Mouse (Mus musculus) liver, postnatal 0 days (tissue): ENCODE measurements at regions not wholly inside any gene's neighbourhood (a gene's known extent, or its start where the extent isn't known, plus 50 kb on each side); places are given as distances from the start of the nearest gene placed in this dataset.
A peak's percentile ranks its signal among the peaks of the same experiment; 100 is the strongest.

Source experiments
- ATAC-seq: fragments of 200-750 bp; cut with Nextera tagmentation; 2 replicates; pipeline ENCODE4 v1.8.0; 2017; ENCODE audit warnings: mild to moderate bottlenecking, moderate library complexity
- DNase-seq: peaks from one replicate; pipeline ENCODE4 v3.0.0-alpha.2; 2016
- H3K27ac ChIP-seq: fragments of 300-500 bp; sonication (generic); 2 replicates; pipeline ENCODE4 v1.5.1; 2014; ENCODE audit warnings: antibody characterized with exemption, moderate library complexity, mild to moderate bottlenecking, low read depth
- H3K27me3 ChIP-seq: fragments of 300-500 bp; sonication (generic); 2 replicates; pipeline ENCODE4 v1.6.1; 2014; ENCODE audit warnings: low read length, control low read depth, mixed read lengths; ENCODE audit not compliant: insufficient read depth
- H3K36me3 ChIP-seq: fragments of 300-500 bp; sonication (generic); replicated peaks from 2 replicates; pipeline ENCODE4 v1.6.1; 2014; ENCODE audit warnings: mild to moderate bottlenecking, control low read depth, low read length, moderate library complexity, mixed read lengths; ENCODE audit not compliant: insufficient read depth
- H3K4me1 ChIP-seq: fragments of 300-500 bp; sonication (generic); 2 replicates; pipeline ENCODE4 v1.6.1; 2014; ENCODE audit warnings: antibody characterized with exemption, mild to moderate bottlenecking, control low read depth; ENCODE audit not compliant: insufficient read depth
- H3K4me2 ChIP-seq: fragments of 300-500 bp; sonication (generic); 2 replicates; pipeline ENCODE4 v1.6.1; 2014; ENCODE audit warnings: low read depth, mild to moderate bottlenecking, low read length, moderate library complexity, mixed read lengths
- H3K4me3 ChIP-seq: fragments of 300-500 bp; sonication (generic); 2 replicates; pipeline ENCODE4 v1.5.1; 2014; ENCODE audit warnings: low read depth, low read length
- H3K9ac ChIP-seq: fragments of 300-500 bp; sonication (generic); replicated peaks from 2 replicates; pipeline ENCODE4 v1.6.1; 2014; ENCODE audit warnings: mild to moderate bottlenecking, moderate library complexity
- H3K9me3 ChIP-seq: fragments of 300-500 bp; sonication (generic); 2 replicates; pipeline ENCODE4 v1.6.1; 2016; ENCODE audit warnings: mild to moderate bottlenecking, control low read depth, low read length, mixed read lengths
- CTCF ChIP-seq: sonication (generic); IDR thresholded peaks from 2 replicates; pipeline ENCODE4 v1.5.1; 2016; ENCODE audit warnings: antibody characterized with exemption, low read depth
- EP300 ChIP-seq: IDR thresholded peaks from 2 replicates; pipeline ENCODE4 v1.6.1; 2016; ENCODE audit warnings: antibody characterized with exemption, low read depth, mild to moderate bottlenecking
- WGBS: fragments of 180-500 bp; shearing (Covaris S2); extraction: QIAGEN DNeasy Blood & Tissue Kit; methylation state at CpG from one replicate; pipeline ENCODE4 v1.1.7; 2014; ENCODE audit not compliant: insufficient replicate concordance; 5-methylcytosine and 5-hydroxymethylcytosine counted together

DNA sequence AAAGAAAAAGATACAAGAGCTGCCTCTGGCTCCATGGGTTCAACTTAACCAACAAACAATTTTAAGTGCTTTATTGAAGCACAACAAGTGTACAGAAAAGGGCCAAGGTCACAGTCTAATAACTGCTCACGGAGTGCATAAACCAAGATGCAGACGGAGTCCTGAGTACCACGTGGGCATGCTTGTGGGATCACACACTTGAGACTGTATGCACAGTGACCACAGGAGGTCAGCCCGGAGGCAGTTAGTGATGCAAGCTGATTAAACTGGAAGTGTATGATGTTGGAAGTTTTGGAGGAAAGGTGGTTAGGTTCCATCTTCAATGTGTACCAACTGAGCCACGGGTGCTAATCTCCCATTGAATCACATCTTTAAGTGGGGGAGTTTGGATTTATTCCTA is 146.9 kb downstream of the Gm815 start:
- WGBS: 67% methylated on average over 5 of the region's 5 CpGs

DNA sequence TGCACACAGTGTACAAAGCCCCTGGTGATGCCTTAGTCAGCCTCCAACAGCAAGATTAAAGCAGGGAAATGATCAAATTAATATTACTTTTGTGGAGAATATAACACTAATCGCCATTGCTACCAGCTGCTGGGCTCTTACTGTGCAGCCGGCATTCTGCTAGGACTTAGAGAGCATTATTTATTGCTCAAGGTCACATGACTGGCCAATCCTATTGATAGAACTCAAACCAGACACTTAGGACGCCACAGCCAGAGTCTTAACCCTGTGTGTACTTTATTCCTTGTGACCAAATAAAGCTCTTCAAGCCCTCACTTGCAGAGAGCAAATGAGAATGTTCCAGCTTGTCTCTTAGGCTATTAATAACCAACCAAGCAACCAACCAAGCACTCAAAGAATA is 152.6 kb downstream of the Gm815 start:
- TF ChIP-seq EP300 (no peak), CTCF (no peak)
- Histone ChIP-seq H3K4me1 (no peaks in the 10 kb centered on the region), H3K4me3 (no peak overlapping the region), H3K9me3 (no peaks in the 10 kb centered on the region), H3K9ac (no peak overlapping the region), H3K36me3 (no peaks in the 10 kb centered on the region), H3K27ac (no peak overlapping the region), H3K27me3 (no peaks in the 10 kb centered on the region), H3K4me2 (no peak overlapping the region)
- 47% methylated on average over 3 of the region's 3 CpGs for WGBS
- no peak for DNase-seq
- no peak for ATAC-seq

More for the DNA sequence above, 146.9 kb downstream of the Gm815 start:
- DNase-seq (no peak), ATAC-seq (no peak)
- Histone ChIP-seq H3K9me3 (no peaks in the 10 kb centered on the region), H3K4me3 (no peak overlapping the region), H3K9ac (no peak overlapping the region), H3K27ac (no peak overlapping the region), H3K4me1 (no peaks in the 10 kb centered on the region), H3K4me2 (no peak overlapping the region), H3K36me3 (no peaks in the 10 kb centered on the region), H3K27me3 (no peaks in the 10 kb centered on the region)
- no peak for TF ChIP-seq EP300
- 0 out of 2 replicates have a peak, but pooled peaks have one; percentile 15 for TF ChIP-seq CTCF

DNA sequence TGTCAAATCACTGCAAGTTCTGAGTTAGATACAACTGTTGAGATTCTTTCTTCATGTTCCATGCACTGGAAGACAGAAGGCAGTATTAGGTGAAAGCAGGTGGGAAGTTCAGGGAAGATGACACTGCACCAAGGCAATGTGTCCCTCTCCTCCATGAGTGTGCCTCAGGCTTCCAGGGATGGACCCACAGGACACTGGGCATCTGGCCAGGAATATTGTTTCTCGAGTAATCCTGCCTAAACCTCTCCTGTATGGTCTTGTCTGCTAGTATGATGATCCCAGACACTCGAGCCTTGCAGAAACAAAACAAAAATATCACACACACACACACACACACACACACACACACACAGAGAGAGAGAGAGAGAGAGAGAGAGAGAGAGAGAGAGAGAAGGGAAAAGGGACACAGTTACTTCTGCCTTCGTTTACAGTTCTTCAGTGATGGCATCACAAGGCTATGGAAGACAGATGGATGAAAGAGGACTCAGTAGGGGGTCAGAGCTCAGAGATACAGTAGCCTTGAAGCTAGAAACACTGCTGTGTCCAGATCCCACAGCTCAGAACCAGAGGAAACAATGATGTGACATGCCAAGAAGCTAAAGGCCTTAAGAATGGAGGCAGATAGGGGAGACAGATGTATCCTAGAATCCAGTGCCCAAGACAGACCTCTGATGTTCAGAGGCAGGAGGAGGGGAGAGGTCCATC is 154.8 kb downstream of the Gm815 start:
- Histone ChIP-seq H3K4me3 (no peak overlapping the region), H3K27ac (no peak overlapping the region), H3K9ac (no peak overlapping the region), H3K9me3 (no peaks in the 10 kb centered on the region), H3K27me3 (no peaks in the 10 kb centered on the region), H3K36me3 (no peaks in the 10 kb centered on the region), H3K4me2 (no peak overlapping the region), H3K4me1 (no peaks in the 10 kb centered on the region)
- ATAC-seq: no peak
- DNase-seq: no peak
- WGBS: 65% methylated on average over 3 of the region's 3 CpGs
- TF ChIP-seq CTCF (no peak), EP300 (no peak)

DNA sequence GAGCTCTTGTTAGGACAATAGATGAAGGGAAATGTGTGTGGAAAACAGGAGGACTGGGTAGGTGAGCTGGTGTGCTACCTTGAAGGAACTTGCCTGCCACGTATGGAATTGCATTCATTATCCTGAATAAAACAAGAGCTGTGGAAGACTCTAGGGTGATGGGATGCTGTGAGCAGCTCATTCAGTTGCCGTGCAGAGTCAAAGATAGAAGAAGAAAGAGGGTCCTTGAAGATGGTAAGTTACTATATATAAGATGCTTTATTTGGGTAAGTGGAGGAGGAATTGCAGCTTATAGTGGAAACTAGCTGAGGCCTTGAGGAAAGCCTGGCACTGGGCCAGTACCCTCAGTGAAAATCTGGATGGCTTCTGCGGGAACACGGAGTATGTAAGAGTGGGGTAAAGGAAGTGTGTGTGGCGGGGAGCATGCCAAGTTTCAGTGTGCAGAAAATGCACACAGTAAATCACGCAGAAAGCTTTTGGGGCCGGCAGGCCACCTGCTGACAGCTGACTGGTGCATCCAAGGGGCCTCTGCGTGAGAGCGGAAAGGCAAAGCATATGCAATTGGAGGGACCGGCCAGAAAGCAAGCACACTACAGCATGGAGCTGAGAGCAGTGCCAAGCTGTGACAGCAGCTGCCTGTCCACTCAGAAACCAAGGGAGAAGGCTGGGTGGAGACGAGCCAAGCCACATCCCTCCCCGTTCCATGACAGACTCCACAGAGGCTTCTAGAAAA is 149.7 kb upstream of the Vldlr start:
- H3K27me3 ChIP-seq: no peaks in the 10 kb centered on the region
- no peak for ATAC-seq
- TF ChIP-seq EP300 (no peak), CTCF (no peak)
- no peaks in the 10 kb centered on the region for H3K4me1 ChIP-seq
- H3K4me3 ChIP-seq: no peak overlapping the region
- peak; percentile 13 for DNase-seq
- H3K9ac ChIP-seq: no peak overlapping the region
- no peaks in the 10 kb centered on the region for H3K36me3 ChIP-seq
- no peak overlapping the region for H3K27ac ChIP-seq
- WGBS: 60% methylated on average over 12 of the region's 12 CpGs
- no peaks in the 10 kb centered on the region for H3K9me3 ChIP-seq
- no peak overlapping the region for H3K4me2 ChIP-seq

DNA sequence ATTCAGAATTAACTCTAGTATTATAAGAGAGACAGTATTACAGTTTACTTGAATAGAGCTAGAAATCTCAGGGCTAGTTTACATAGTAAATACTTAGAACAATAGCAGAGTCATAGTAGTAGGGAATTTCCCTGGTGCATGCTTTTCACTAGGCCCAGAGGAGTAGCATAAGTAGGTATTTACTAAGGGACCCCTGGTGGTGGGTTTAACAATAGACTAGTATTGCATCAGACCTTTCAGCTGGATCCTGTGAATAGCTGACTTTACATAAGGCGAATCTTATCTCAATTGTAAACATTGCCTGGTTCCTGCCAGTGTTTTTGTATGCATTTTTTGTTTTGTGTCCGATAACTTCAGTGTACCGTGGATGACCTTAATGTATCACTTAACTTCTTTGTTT is 143.0 kb upstream of the Vldlr start:
- H3K36me3 ChIP-seq: no peaks in the 10 kb centered on the region
- TF ChIP-seq EP300: no peak
- TF ChIP-seq CTCF: no peak
- H3K4me1 ChIP-seq: no peaks in the 10 kb centered on the region
- DNase-seq (no peak), ATAC-seq (no peak)
- no peak overlapping the region for H3K9ac ChIP-seq
- 72% methylated on average over 3 of the region's 3 CpGs for WGBS
- no peak overlapping the region for H3K4me2 ChIP-seq
- H3K27me3 ChIP-seq: no peaks in the 10 kb centered on the region
- no peaks in the 10 kb centered on the region for H3K9me3 ChIP-seq
- H3K27ac ChIP-seq: no peak overlapping the region
- no peak overlapping the region for H3K4me3 ChIP-seq

DNA sequence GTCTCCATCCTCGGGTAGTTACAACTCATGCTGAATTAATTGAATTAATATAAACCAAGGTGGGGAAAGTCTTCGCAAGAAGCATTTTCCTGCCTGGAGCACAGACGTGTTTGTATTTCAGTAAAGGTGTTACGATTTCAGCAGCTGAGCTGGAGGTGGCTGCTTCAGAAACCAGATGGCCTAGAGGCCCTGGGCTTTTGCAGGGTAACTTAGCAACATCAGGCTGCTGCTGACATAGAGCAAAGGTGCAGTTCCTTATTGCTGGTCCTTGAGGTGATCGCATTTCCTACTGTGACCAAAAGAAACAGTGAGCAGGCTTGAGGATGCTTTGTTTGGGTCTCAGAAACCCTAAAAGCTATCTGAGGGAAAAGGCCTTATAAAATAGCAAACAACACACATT is 141.3 kb upstream of the Vldlr start:
- DNase-seq: no peak
- no peaks in the 10 kb centered on the region for H3K4me1 ChIP-seq
- H3K4me2 ChIP-seq: no peak overlapping the region
- no peaks in the 10 kb centered on the region for H3K27me3 ChIP-seq
- no peaks in the 10 kb centered on the region for H3K9me3 ChIP-seq
- H3K36me3 ChIP-seq: no peaks in the 10 kb centered on the region
- WGBS: 70% methylated on average over 5 of the region's 5 CpGs
- no peak for TF ChIP-seq EP300
- TF ChIP-seq CTCF: no peak
- H3K27ac ChIP-seq: no peak overlapping the region
- ATAC-seq: no peak
- H3K4me3 ChIP-seq: no peak overlapping the region
- H3K9ac ChIP-seq: no peak overlapping the region
